Mouse (Mus musculus): ENCODE measurements around the gene Dhrs2. TPM values are rescaled to one million over a fixed set of nuclear protein-coding genes. Genes with fewer than 3 reads are reported as not detected.

Gene Dhrs2
- polyA plus RNA-seq, 1 experiment from 2014 or later, result 0.26 TPM

GRCm38 (mm10) chr14:55255443-55255842 is 33.6 kb downstream of the Dhrs2 start:
- WGBS, result 65% methylated on average over 6 of the region's 6 CpGs
- no peak for ATAC-seq (ENCODE audit: insufficient number of reproducible peaks, insufficient read depth, low FRiP score, low TSS enrichment)
- no peaks in the 10 kb centered on the region for H3K9me3 ChIP-seq

DNA sequence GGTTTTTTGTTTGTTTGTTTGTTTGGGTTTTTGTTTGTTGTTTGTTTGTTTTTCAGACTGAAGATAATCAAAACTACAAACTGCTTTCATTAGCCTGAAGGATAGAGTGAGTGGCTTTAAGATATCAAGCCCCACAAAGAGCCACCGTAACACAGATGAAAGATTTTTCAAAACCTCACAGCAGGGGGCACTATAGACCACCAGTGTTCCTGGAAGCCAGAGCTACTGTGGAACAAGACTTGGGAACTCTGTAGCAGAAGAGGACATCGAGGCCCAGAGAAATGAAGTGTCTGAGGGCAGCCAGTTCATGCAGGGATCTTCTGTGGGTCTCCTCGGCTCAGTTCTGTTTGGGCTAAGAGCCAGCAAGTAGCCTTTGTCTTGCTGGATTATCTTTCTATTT is 49.4 kb downstream of the Dhrs2 start:
- H3K9me3 ChIP-seq, result no peaks in the 10 kb centered on the region
- H3K9ac ChIP-seq, result no peak overlapping the region
- no peaks in the 10 kb centered on the region for H3K4me1 ChIP-seq
- no peak overlapping the region for H3K4me3 ChIP-seq
- H3K27me3 ChIP-seq, result no peaks in the 10 kb centered on the region
- WGBS, result 61% methylated on average over 3 of the region's 3 CpGs
- ATAC-seq (ENCODE audit: insufficient number of reproducible peaks, insufficient read depth, low FRiP score, low TSS enrichment), result no peak
- no peak overlapping the region for H3K27ac ChIP-seq
- H3K4me2 ChIP-seq (replicated peaks), result no peak overlapping the region
- H3K36me3 ChIP-seq, result no peaks in the 10 kb centered on the region

More at GRCm38 (mm10) chr14:55255443-55255842, 33.6 kb downstream of the Dhrs2 start:
- no peak overlapping the region for H3K4me2 ChIP-seq (replicated peaks)
- no peaks in the 10 kb centered on the region for H3K27me3 ChIP-seq
- H3K9ac ChIP-seq, result no peak overlapping the region
- H3K27ac ChIP-seq, result no peak overlapping the region
- H3K36me3 ChIP-seq, result no peaks in the 10 kb centered on the region
- H3K4me3 ChIP-seq, result no peak overlapping the region
- 0 out of 2 replicates have a peak, but pooled peaks cover 5% of the 10 kb centered on the region for H3K4me1 ChIP-seq

DNA sequence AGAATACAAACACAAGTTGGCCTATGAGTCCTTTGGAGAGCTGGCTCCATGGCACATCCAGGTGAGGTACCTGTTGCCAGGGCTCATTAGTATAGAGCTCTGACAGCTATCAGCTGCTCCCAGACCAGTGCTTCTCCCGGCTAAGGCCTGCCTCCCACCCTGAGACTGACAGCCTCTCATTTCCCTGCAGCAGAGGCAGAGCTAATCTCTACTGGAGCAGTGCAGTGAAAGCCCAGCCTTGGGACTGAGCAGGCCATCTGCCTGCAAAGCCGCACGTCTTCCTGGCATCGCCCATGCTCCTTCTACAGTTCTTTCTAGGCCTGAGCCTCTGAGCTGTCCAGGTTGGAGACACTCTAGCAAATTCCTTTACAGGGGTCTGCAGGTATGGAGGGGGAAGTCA is 51.2 kb downstream of the Dhrs2 start:
- Histone ChIP-seq H3K27me3 (no peaks in the 10 kb centered on the region), H3K9ac (no peak overlapping the region), H3K36me3 (no peaks in the 10 kb centered on the region), H3K27ac (no peak overlapping the region), H3K4me1 (no peaks in the 10 kb centered on the region), H3K4me2 (replicated peaks) (no peak overlapping the region), H3K9me3 (no peaks in the 10 kb centered on the region), H3K4me3 (no peak overlapping the region)
- 80% methylated on average over 4 of the region's 4 CpGs for WGBS
- no peak for ATAC-seq (ENCODE audit: insufficient number of reproducible peaks, insufficient read depth, low FRiP score, low TSS enrichment)

DNA sequence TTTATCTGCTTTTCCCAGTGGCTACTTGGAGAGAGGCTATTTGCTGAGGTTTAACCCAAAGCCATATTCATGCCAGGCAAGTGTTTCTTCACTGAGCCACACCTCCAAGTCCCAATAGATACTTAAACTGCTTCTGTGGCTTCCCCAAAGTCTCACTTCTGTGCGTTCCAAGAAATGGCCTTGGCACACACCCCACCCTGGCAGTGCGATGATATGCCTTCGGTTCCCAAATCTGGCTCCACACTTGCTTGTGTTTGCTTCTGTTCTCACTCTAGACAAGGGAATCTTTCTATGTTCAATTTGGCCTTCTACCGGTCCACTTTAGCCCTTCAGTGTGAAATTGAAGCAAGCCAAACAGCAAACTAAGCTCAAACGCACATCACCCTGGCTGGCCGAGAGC is 53.0 kb downstream of the Dhrs2 start:
- ATAC-seq (ENCODE audit: insufficient number of reproducible peaks, insufficient read depth, low FRiP score, low TSS enrichment), result no peak
- Histone ChIP-seq H3K4me1 (no peaks in the 10 kb centered on the region), H3K27me3 (no peaks in the 10 kb centered on the region), H3K27ac (no peak overlapping the region), H3K4me2 (replicated peaks) (no peak overlapping the region), H3K4me3 (no peak overlapping the region), H3K36me3 (no peaks in the 10 kb centered on the region), H3K9me3 (no peaks in the 10 kb centered on the region), H3K9ac (no peak overlapping the region)
- 92% methylated on average over 6 of the region's 6 CpGs for WGBS

DNA sequence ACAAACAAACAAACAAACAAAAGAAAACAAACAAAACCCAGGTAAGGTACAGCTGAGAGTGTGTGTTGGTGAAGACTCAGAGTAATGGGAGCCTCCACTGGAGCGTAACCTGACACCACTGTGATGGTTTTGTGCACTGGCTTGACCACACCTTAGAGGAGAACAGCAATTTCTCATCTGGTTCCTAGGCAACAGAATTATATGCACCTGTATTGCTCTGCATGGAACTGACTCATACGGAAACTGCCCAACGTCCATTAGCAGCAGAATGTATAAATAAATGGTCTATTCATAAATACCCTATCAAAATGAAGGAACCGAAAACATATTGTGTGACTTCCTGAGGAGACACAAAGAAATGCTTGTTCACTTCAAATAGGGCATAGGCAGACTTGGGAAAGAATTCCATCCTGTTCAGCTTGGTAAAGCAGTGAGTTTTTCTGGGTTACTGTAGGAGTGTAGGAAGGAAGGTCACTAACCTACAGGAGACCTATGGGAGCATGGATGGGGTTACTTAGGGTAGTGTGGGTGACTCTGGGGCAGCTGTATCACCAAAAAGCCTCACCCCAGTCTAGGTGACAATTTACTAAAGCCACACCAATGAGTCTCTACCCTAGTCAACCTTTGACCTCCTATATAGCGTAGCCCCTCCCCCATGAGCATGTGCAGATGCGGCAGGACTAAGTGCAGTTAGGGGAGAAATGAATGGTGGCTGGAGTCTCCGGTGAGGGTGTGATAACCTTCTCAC is 57.7 kb downstream of the Dhrs2 start:
- Histone ChIP-seq H3K36me3 (no peaks in the 10 kb centered on the region), H3K4me1 (no peaks in the 10 kb centered on the region), H3K27me3 (no peaks in the 10 kb centered on the region), H3K4me3 (no peak overlapping the region), H3K9ac (no peak overlapping the region), H3K4me2 (replicated peaks) (no peak overlapping the region), H3K27ac (no peak overlapping the region), H3K9me3 (no peaks in the 10 kb centered on the region)
- 68% methylated on average over 7 of the region's 7 CpGs for WGBS
- no peak for ATAC-seq (ENCODE audit: insufficient number of reproducible peaks, insufficient read depth, low FRiP score, low TSS enrichment)

Other genes starting within 250 kb of the Dhrs2 start
- not detected in 2 replicates for gene Gm17428, start 245.1 kb upstream of the Dhrs2 start, polyA plus RNA-seq (2016; fragmentation: Nextera tagmentation; extraction: Ambion mirVana)
- 7.6 and 8.3 TPM in 2 replicates for gene Myh7, start 227.4 kb upstream of the Dhrs2 start, polyA plus RNA-seq (2016; fragmentation: Nextera tagmentation; extraction: Ambion mirVana)
- gene Ngdn, start 206.6 kb upstream of the Dhrs2 start, polyA plus RNA-seq (2016; fragmentation: Nextera tagmentation; extraction: Ambion mirVana), result 79.9 and 81.3 TPM in 2 replicates
- 7.9 TPM in 2 replicates for gene Zfhx2, start 129.7 kb upstream of the Dhrs2 start, polyA plus RNA-seq (2016; fragmentation: Nextera tagmentation; extraction: Ambion mirVana)
- gene Thtpa, start 127.2 kb upstream of the Dhrs2 start, polyA plus RNA-seq (2016; fragmentation: Nextera tagmentation; extraction: Ambion mirVana), result 22.2 and 24.2 TPM in 2 replicates
- 14.8 and 17.2 TPM in 2 replicates for gene Ap1g2, start 115.4 kb upstream of the Dhrs2 start, polyA plus RNA-seq (2016; fragmentation: Nextera tagmentation; extraction: Ambion mirVana)
- 2.6 and 2.9 TPM in 2 replicates for gene Jph4, start 105.1 kb upstream of the Dhrs2 start, polyA plus RNA-seq (2016; fragmentation: Nextera tagmentation; extraction: Ambion mirVana)

All from embryonic facial prominence, embryonic 12.5 days (tissue).